Mouse (Mus musculus): Measurements from ENCODE around the gene Mfap3l. TPM values are rescaled to one million over a fixed set of nuclear protein-coding genes. Genes with fewer than 3 reads are reported as not detected.

Gene Mfap3l
- not detected for total RNA-seq (2023)

GRCm38 (mm10) chr8:60632250-60632932 is at the start of gene Mfap3l:
TSS of gene Mfap3l (plus strand) at chr8:60632827.

Other genes starting within 250 kb of the Mfap3l start
- not detected for gene Gm10283, start 129.6 kb upstream of the Mfap3l start, total RNA-seq (2023)
- not detected for gene Aadat, start 126.9 kb upstream of the Mfap3l start, total RNA-seq (2023)